Mouse (Mus musculus) ES-E14 (cell line): ENCODE results near the gene Fbxw5. TPM values are rescaled to one million over a fixed set of nuclear protein-coding genes. Genes with fewer than 3 reads are reported as not detected.

Experiments used
- DNase-seq: peaks from one replicate; pipeline ENCODE4 v3.0.0-alpha.2; 2013; ENCODE audit warnings: low read depth, low spot score
- H3K27ac ChIP-seq: 2 replicates; pipeline ENCODE4 v1.5.1; 2012; ENCODE audit warnings: low read depth, mild to moderate bottlenecking, low read length, moderate library complexity, mixed read lengths; ENCODE audit not compliant: poor library complexity, insufficient read depth, severe bottlenecking
- H3K36me3 ChIP-seq: 2 replicates; pipeline ENCODE4 v1.6.1; 2012; ENCODE audit warnings: mild to moderate bottlenecking, low read length, moderate library complexity, mixed read lengths; ENCODE audit not compliant: control insufficient read depth, poor library complexity, insufficient read depth, severe bottlenecking
- H3K4me1 ChIP-seq, 2 experiments: fragments of 150-350 bp in 1 of 2; sonication (generic) in 1 of 2; 2 replicates each; pipeline ENCODE4 v1.6.1; 2012; ENCODE audit warnings: low read length in 2 of 2, mild to moderate bottlenecking in 1 of 2, mixed read lengths in 1 of 2; ENCODE audit not compliant: control insufficient read depth in 2 of 2, insufficient read depth in 2 of 2, poor library complexity in 1 of 2
- H3K4me3 ChIP-seq, 2 experiments: fragments of 150-350 bp in 1 of 2; sonication (generic) in 1 of 2; 2 replicates each; pipeline ENCODE4 v1.5.1; 2012; ENCODE audit warnings: low read length in 2 of 2, low read depth in 1 of 2, mild to moderate bottlenecking in 1 of 2, mixed read lengths in 1 of 2; ENCODE audit not compliant: insufficient read depth in 1 of 2, poor library complexity in 1 of 2, severe bottlenecking in 1 of 2
- H3K9ac ChIP-seq: 2 replicates; pipeline ENCODE4 v1.6.1; 2012; ENCODE audit warnings: low read depth, mild to moderate bottlenecking, low read length, mixed read lengths; ENCODE audit not compliant: poor library complexity, insufficient read depth, severe bottlenecking
- H3K9me3 ChIP-seq: fragments of 150-350 bp; sonication (generic); 2 replicates; pipeline ENCODE4 v1.6.1; 2012; ENCODE audit warnings: low read depth, mild to moderate bottlenecking, low read length; ENCODE audit not compliant: control insufficient read depth, insufficient read depth
- CHD2 ChIP-seq: IDR thresholded peaks from 2 replicates; pipeline ENCODE4 v1.6.1; 2014; ENCODE audit warnings: mild to moderate bottlenecking, low read depth, low read length, inconsistent platforms
- HCFC1 ChIP-seq: IDR thresholded peaks from 2 replicates; pipeline ENCODE4 v1.6.1; 2012; ENCODE audit warnings: low read length, inconsistent platforms, borderline replicate concordance; ENCODE audit not compliant: insufficient read depth
- MAFK ChIP-seq: IDR thresholded peaks from 2 replicates; pipeline ENCODE4 v1.6.1; 2014; ENCODE audit warnings: mild to moderate bottlenecking, low read depth, low read length, inconsistent platforms; ENCODE audit not compliant: insufficient read depth
- ZC3H11A ChIP-seq: IDR thresholded peaks from 2 replicates; pipeline ENCODE4 v1.6.1; 2012; ENCODE audit warnings: low read depth, mild to moderate bottlenecking, inconsistent platforms, low read length, borderline replicate concordance
- ZNF384 ChIP-seq: IDR thresholded peaks from 2 replicates; pipeline ENCODE4 v1.6.1; 2012; ENCODE audit warnings: low read depth, low read length, inconsistent platforms
- in situ Hi-C, 2 experiments: fragments of 600-800 bp; cut with MboI; formaldehyde crosslinking; loops; one replicate each; pipeline ENCODE4 v1.15.1; 2025; ENCODE audit warnings: low sequenced_read_pairs in 2 of 2, inconsistent platforms in 1 of 2; ENCODE audit not compliant: unreplicated experiment in 2 of 2
- total RNA-seq: library from RNA; depleted of rRNA; stranded (reverse); fragments of 300-350 nt; gene quantifications from 2 replicates; pipeline ENCODE4 v1.2.3, GENCODE M21; 2012

Fbxw5 gene
- total RNA-seq, 1 experiment: 24.5 TPM

- H3K27ac ChIP-seq: no peak overlapping the region
- DNase-seq: no peak
- in situ Hi-C loops: no loop called here
- H3K4me3 ChIP-seq: no peak overlapping the region
- no peaks in the 10 kb centered on the region for H3K9me3 ChIP-seq
- TF ChIP-seq ZC3H11A: no peak
- no peak for TF ChIP-seq MAFK
- no peak for TF ChIP-seq HCFC1
- TF ChIP-seq ZNF384: no peak
- no peak for TF ChIP-seq CHD2
- H3K36me3 ChIP-seq: peaks cover 11% of the 10 kb centered on the region; the same call in 1 of the 2 replicates
- H3K4me1 ChIP-seq: peaks cover 0 to 9% of the 10 kb centered on the region in 2 experiments; a peak in 1 of 4 replicates
- no peak overlapping the region for H3K9ac ChIP-seq
Observed at GRCm38 (mm10) chr2:25504538-25504937, 4.0 kb downstream of the Fbxw5 start.

- Histone ChIP-seq H3K4me1 (peaks cover 0 to 8% of the 10 kb centered on the region in 2 experiments; a peak in 1 of 4 replicates), H3K4me3 (no peak overlapping the region), H3K36me3 (peaks cover 11% of the 10 kb centered on the region; the same call in 1 of the 2 replicates), H3K27ac (no peak overlapping the region), H3K9me3 (no peaks in the 10 kb centered on the region), H3K9ac (no peak overlapping the region)
- DNase-seq: no peak
- TF ChIP-seq HCFC1: no peak
- no peak for TF ChIP-seq ZC3H11A
- TF ChIP-seq CHD2: no peak
- TF ChIP-seq ZNF384: no peak
- TF ChIP-seq MAFK: no peak
- in situ Hi-C loops: no loop called here
Observed at GRCm38 (mm10) chr2:25505000-25505399, 4.5 kb downstream of the Fbxw5 start.

DNA sequence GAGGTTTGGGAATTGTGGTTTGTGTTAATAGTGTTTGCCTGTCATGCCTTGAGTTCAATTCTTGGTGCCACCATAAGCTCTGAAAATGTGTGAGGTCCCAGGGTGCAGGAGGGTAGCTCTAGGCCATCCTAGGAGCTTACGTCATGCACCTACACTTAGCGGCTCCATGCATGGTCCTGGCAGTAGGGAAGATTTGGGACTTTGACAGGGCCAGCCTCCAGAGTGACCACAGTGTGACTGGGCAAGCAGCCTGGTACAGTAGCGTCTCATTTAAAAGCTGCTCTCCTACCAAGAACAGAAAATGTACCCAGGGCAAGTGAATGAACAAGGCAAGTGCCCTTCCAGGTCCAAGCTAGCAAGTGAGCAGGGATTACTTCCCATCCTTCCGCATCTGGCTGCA is 5.3 kb downstream of the Fbxw5 start:
- no peak for TF ChIP-seq CHD2
- no peak for TF ChIP-seq ZC3H11A
- TF ChIP-seq MAFK: no peak
- no peak for TF ChIP-seq HCFC1
- no peak for TF ChIP-seq ZNF384
- no peak for DNase-seq
- Histone ChIP-seq H3K9ac (no peak overlapping the region), H3K9me3 (no peaks in the 10 kb centered on the region), H3K27ac (no peak overlapping the region), H3K4me1 (peaks cover 0 to 6% of the 10 kb centered on the region in 2 experiments; a peak in 1 of 4 replicates), H3K4me3 (no peak overlapping the region), H3K36me3 (peaks cover 11% of the 10 kb centered on the region; the same call in 1 of the 2 replicates)
- in situ Hi-C loops: no loop called here

DNA sequence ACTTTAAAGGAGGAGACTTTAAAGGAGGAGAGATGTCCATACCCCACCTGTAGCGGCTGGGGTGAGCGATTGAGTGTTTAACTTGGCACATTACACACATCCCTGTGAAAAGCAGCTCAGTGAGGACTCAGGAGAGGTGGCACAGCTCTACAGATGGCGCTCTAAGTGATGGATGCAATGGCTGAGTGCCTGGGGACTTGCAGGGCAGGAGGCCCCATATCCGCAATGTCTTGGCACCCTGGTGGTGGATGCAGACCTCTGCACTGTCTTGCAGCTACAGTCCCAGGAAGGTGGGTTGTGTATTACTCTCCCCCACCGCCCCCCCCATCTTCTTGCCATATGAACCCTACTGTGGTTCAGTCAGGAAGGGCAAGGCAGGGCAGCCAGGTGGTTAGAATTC is 6.4 kb downstream of the Fbxw5 start:
- DNase-seq: no peak
- peaks cover 0 to 5% of the 10 kb centered on the region in 2 experiments; a peak in 1 of 4 replicates for H3K4me1 ChIP-seq
- H3K27ac ChIP-seq: no peak overlapping the region
- no peak overlapping the region for H3K4me3 ChIP-seq
- H3K9ac ChIP-seq: no peak overlapping the region
- no peak for TF ChIP-seq MAFK
- no peak for TF ChIP-seq CHD2
- TF ChIP-seq ZNF384: no peak
- TF ChIP-seq HCFC1: no peak
- TF ChIP-seq ZC3H11A: no peak
- in situ Hi-C loops: no loop called here
- H3K36me3 ChIP-seq: peaks cover 11% of the 10 kb centered on the region; the same call in 1 of the 2 replicates
- no peaks in the 10 kb centered on the region for H3K9me3 ChIP-seq

- Histone ChIP-seq H3K9me3 (no peaks in the 10 kb centered on the region), H3K9ac (no peak overlapping the region), H3K27ac (no peak overlapping the region), H3K4me1 (no peaks in the 10 kb centered on the region), H3K36me3 (no peaks in the 10 kb centered on the region), H3K4me3 (no peak overlapping the region)
- in situ Hi-C loops: no loop called here
- no peak for DNase-seq
- no peak for TF ChIP-seq HCFC1
- TF ChIP-seq ZNF384: no peak
- no peak for TF ChIP-seq MAFK
- TF ChIP-seq CHD2: no peak
- no peak for TF ChIP-seq ZC3H11A
Observed at GRCm38 (mm10) chr2:25509912-25510311, 9.4 kb downstream of the Fbxw5 start.
